Mouse (Mus musculus) hindbrain, postnatal 0 days (tissue): Measurements from ENCODE around the gene Zglp1. TPM values are rescaled to one million over a fixed set of nuclear protein-coding genes. Genes with fewer than 3 reads are reported as not detected.
A peak's percentile ranks its signal among the peaks of the same experiment; 100 is the strongest.
"Not testable (repeated sequence)": the region's sequence is repeated elsewhere in the genome, so short reads cannot be mapped to it uniquely, and the experiment has no call there.

ENCODE experiments used
- ATAC-seq: fragments of 200-750 bp; cut with Nextera tagmentation; 2 replicates; pipeline ENCODE4 v1.8.0; 2017; ENCODE audit warnings: mild to moderate bottlenecking, moderate TSS enrichment, moderate library complexity
- DNase-seq: peaks from one replicate; pipeline ENCODE4 v3.0.0-alpha.2; 2015; ENCODE audit warnings: low spot score
- H3K27ac ChIP-seq: fragments of 300-500 bp; sonication (generic); 2 replicates; pipeline ENCODE4 v1.5.1; 2014; ENCODE audit warnings: mild to moderate bottlenecking
- H3K27me3 ChIP-seq: fragments of 300-500 bp; sonication (generic); 2 replicates; pipeline ENCODE4 v1.6.1; 2014; ENCODE audit warnings: low read length, mixed read lengths; ENCODE audit not compliant: insufficient read depth
- H3K36me3 ChIP-seq: fragments of 300-500 bp; sonication (generic); 2 replicates; pipeline ENCODE4 v1.6.1; 2014; ENCODE audit warnings: low read length, mixed read lengths; ENCODE audit not compliant: insufficient read depth
- H3K4me1 ChIP-seq: fragments of 300-500 bp; sonication (generic); 2 replicates; pipeline ENCODE4 v1.6.1; 2014; ENCODE audit warnings: antibody characterized with exemption, low read length, mixed read lengths; ENCODE audit not compliant: insufficient read depth
- H3K4me2 ChIP-seq: fragments of 300-500 bp; sonication (generic); 2 replicates; pipeline ENCODE4 v1.6.1; 2014; ENCODE audit warnings: low read depth, mild to moderate bottlenecking, low read length, moderate library complexity, mixed read lengths
- H3K4me3 ChIP-seq: fragments of 300-500 bp; sonication (generic); 2 replicates; pipeline ENCODE4 v1.5.1; 2014; ENCODE audit warnings: low read length
- H3K9ac ChIP-seq: fragments of 300-500 bp; sonication (generic); replicated peaks from 2 replicates; pipeline ENCODE4 v1.6.1; 2014; ENCODE audit warnings: mild to moderate bottlenecking, low read length, moderate library complexity, mixed read lengths
- H3K9me3 ChIP-seq: fragments of 300-500 bp; sonication (generic); 2 replicates; pipeline ENCODE4 v1.6.1; 2016; ENCODE audit warnings: low read length, mixed read lengths
- CTCF ChIP-seq: IDR thresholded peaks from 2 replicates; pipeline ENCODE4 v1.5.1; 2016; ENCODE audit warnings: antibody characterized with exemption, control low read depth, low read depth
- WGBS: fragments of 180-500 bp; shearing (Covaris S2); extraction: QIAGEN DNeasy Blood & Tissue Kit; methylation state at CpG from one replicate; pipeline ENCODE4 v1.1.7; 2014; 5-methylcytosine and 5-hydroxymethylcytosine counted together
- polyA plus RNA-seq: library from polyadenylated mRNA; unstranded; fragments of >200 nt; fragmentation: Nextera tagmentation; extraction: Ambion mirVana; gene quantifications from 2 replicates; pipeline ENCODE4 v1.2.1, GENCODE M21; 2015
- total RNA-seq: library from RNA; depleted of rRNA; stranded (reverse); fragments of >200 nt; gene quantifications from 2 replicates; pipeline ENCODE4 v1.2.3, GENCODE M21; 2014

The Zglp1 gene
- total and polyA plus RNA-seq, 2 experiments from 2014 or later: 0.16 to 1.1 TPM

DNA sequence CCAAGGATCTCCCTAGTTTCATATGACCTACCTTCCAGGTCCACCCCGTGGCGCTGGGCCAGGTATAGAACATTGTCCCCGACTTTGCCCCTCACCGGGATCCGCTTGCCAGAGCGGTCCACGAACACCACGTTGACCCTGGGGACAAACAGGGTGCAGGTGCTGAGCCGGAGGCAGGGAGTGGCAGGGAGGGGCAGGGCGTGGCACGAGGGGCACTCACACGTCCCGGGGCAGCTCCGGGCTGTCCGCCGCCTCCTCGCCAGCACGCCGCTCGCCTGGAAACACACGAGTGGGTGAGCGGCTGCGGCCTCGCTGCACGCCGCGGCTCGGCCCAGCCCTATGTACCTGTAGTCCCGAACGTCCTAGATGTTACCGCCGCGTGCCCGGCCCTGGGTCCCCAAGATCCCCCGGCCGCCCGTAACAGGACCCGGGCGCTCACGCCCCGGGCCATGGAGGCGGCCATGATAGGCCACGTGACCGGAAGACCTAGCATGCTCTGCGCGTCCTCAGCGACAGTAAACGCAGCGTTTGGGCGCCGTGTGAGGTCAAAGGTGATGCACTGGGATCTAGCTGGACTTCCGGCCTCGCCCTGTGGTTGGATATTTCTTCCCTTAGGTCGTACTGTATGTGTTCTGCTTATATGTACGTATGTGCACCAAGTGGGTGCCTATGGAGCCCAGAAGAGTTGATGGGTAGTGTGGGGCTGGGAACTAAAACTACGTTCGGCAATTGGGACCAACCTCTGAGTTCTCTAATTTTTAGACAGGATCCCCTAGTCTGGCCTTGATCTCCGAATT lies 6.3 kb upstream of the Zglp1 start, which contains the start of the genes Gm49373 and Fdx1l:
Gene Gm49373, minus strand, starts transcription at position 53 of the 797 bp plus-strand sequence.
Gene Fdx1l, minus strand, starts transcription at position 571 of the 797 bp plus-strand sequence.
- Histone ChIP-seq H3K36me3 (peaks cover 12% of the 10 kb centered on the region; the same call in 1 of the 2 replicates), H3K9ac (peak within 1 kb of the TSS; percentile 88), H3K9me3 (no peaks in the 10 kb centered on the region), H3K4me2 (peak within 1 kb of the TSS; percentile 99), H3K4me1 (peaks cover 15% of the 10 kb centered on the region; the same call in 1 of the 2 replicates), H3K4me3 (peak within 1 kb of the TSS; percentile 84), H3K27ac (peak within 1 kb of the TSS; percentile 77), H3K27me3 (no peaks in the 10 kb centered on the region)
- TF ChIP-seq CTCF: no peak
- ATAC-seq (peak; percentile 94), DNase-seq (peak; percentile 95)
- 3% methylated on average over 58 of the region's 58 CpGs for WGBS

GRCm38 (mm10) chr9:21072641-21073040 lies 5.7 kb upstream of the Zglp1 start:
- Histone ChIP-seq H3K36me3 (peaks cover 10% of the 10 kb centered on the region; the same call in 1 of the 2 replicates), H3K4me2 (peak overlapping the region; percentile 99), H3K27me3 (no peaks in the 10 kb centered on the region), H3K4me1 (peaks cover 15% of the 10 kb centered on the region; the same call in 1 of the 2 replicates), H3K27ac (peak overlapping the region; percentile 77; the same call in 1 of the 2 replicates), H3K4me3 (peak overlapping the region; percentile 84), H3K9ac (peak overlapping the region; percentile 88), H3K9me3 (no peaks in the 10 kb centered on the region)
- ATAC-seq (0 out of 2 replicates have a peak, but pooled peaks have one; percentile 1), DNase-seq (no peak)
- TF ChIP-seq CTCF: no peak
- WGBS: 22% methylated on average over 4 of the region's 4 CpGs

- ATAC-seq: no peak; the same call in 1 of the 2 replicates
- peaks cover 13% of the 10 kb centered on the region for H3K36me3 ChIP-seq
These were observed 4.0 kb downstream of the Zglp1 start for GRCm38 (mm10) chr9:21062928-21063327.

GRCm38 (mm10) chr9:21051578-21051977 lies 15.3 kb downstream of the Zglp1 start:
- WGBS: 67% methylated on average over 10 of the region's 10 CpGs
- DNase-seq: no peak
- no peaks in the 10 kb centered on the region for H3K27me3 ChIP-seq

More at GRCm38 (mm10) chr9:21062928-21063327, 4.0 kb downstream of the Zglp1 start:
- Histone ChIP-seq H3K9me3 (no peaks in the 10 kb centered on the region), H3K9ac (no peak overlapping the region), H3K4me2 (no peak overlapping the region), H3K27ac (no peak overlapping the region), H3K4me3 (no peak overlapping the region), H3K4me1 (no peaks in the 10 kb centered on the region), H3K27me3 (no peaks in the 10 kb centered on the region)
- WGBS: 91% methylated on average over 2 of the region's 2 CpGs
- no peak for DNase-seq
- no peak for TF ChIP-seq CTCF

GRCm38 (mm10) chr9:21045235-21045634 lies 21.7 kb downstream of the Zglp1 start:
- TF ChIP-seq CTCF: no peak
- H3K27ac ChIP-seq: no peak overlapping the region
- no peak for ATAC-seq
- H3K4me1 ChIP-seq: no peaks in the 10 kb centered on the region
- no peaks in the 10 kb centered on the region for H3K36me3 ChIP-seq
- no peak overlapping the region for H3K9ac ChIP-seq
- H3K4me3 ChIP-seq: no peak overlapping the region
- no peaks in the 10 kb centered on the region for H3K9me3 ChIP-seq
- no peaks in the 10 kb centered on the region for H3K27me3 ChIP-seq
- 83% methylated on average over 3 of the region's 3 CpGs for WGBS
- no peak for DNase-seq
- H3K4me2 ChIP-seq: no peak overlapping the region

More at GRCm38 (mm10) chr9:21051578-21051977, 15.3 kb downstream of the Zglp1 start:
- Histone ChIP-seq H3K4me2 (no peak overlapping the region), H3K4me3 (no peak overlapping the region), H3K9me3 (no peaks in the 10 kb centered on the region), H3K27ac (no peak overlapping the region), H3K36me3 (no peaks in the 10 kb centered on the region), H3K9ac (no peak overlapping the region), H3K4me1 (no peaks in the 10 kb centered on the region)
- no peak for ATAC-seq
- no peak for TF ChIP-seq CTCF

DNA sequence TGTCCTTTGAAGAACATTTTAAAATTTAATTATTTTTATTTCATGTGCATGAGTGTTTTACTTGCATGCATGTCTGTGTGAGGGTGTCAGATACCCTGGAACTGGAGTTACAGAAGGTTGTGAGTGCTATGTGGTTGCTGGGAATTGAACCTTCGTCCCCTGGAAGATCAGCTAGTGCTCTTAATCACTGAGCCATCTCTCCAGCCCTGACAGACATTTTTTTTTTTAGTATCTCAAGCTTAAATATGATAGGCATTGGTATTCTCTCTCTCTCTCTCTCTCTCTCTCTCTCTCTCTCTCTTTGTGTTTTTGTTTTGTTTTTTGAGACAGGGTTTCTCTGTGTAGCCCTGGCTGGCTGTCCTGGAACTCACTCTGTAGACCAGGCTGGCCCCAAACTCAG lies 22.1 kb downstream of the Zglp1 start:
- H3K27me3 ChIP-seq, H3K27ac ChIP-seq, H3K9ac ChIP-seq, H3K4me1 ChIP-seq, H3K4me2 ChIP-seq, H3K9me3 ChIP-seq, H3K36me3 ChIP-seq, H3K4me3 ChIP-seq, ATAC-seq, DNase-seq: not testable (repeated sequence)
- WGBS: 63% methylated on average over 1 of the region's 1 CpGs

GRCm38 (mm10) chr9:21043563-21043962 lies 23.3 kb downstream of the Zglp1 start:
- no peaks in the 10 kb centered on the region for H3K9me3 ChIP-seq
- DNase-seq (no peak), ATAC-seq (no peak)
- TF ChIP-seq CTCF: no peak
- H3K9ac ChIP-seq: no peak overlapping the region
- peaks cover 5% of the 10 kb centered on the region for H3K27me3 ChIP-seq
- no peak overlapping the region for H3K27ac ChIP-seq
- WGBS: 82% methylated on average over 4 of the region's 4 CpGs
- no peak overlapping the region for H3K4me3 ChIP-seq
- H3K4me1 ChIP-seq: no peaks in the 10 kb centered on the region
- H3K36me3 ChIP-seq: no peaks in the 10 kb centered on the region
- H3K4me2 ChIP-seq: no peak overlapping the region
